Mouse (Mus musculus): ENCODE data around the gene Crkl. TPM values are rescaled to one million over a fixed set of nuclear protein-coding genes. Genes with fewer than 3 reads are reported as not detected.

Gene Crkl
- polyA plus RNA-seq, 1 experiment from 2014 or later = 44.7 TPM

- no peak overlapping the region for H3K9ac ChIP-seq
- H3K4me2 ChIP-seq = no peak overlapping the region
- no peaks in the 10 kb centered on the region for H3K9me3 ChIP-seq (replicated peaks)
- 19% methylated on average over 3 of the region's 3 CpGs for WGBS
- no peak overlapping the region for H3K4me3 ChIP-seq
- H3K27ac ChIP-seq (ENCODE audit: poor library complexity, severe bottlenecking) = peak overlapping the region; percentile 59; the same call in 1 of the 2 replicates
- peaks cover 20% of the 10 kb centered on the region for H3K27me3 ChIP-seq (replicated peaks)
- ATAC-seq (ENCODE audit: insufficient number of reproducible peaks, low FRiP score) = peak; percentile 70
- H3K36me3 ChIP-seq = peaks cover 41% of the 10 kb centered on the region
- H3K4me1 ChIP-seq (replicated peaks) = peaks cover 50% of the 10 kb centered on the region
Observed at GRCm38 (mm10) chr16:17486505-17486904, 34.7 kb downstream of the Crkl start.

GRCm38 (mm10) chr16:17488478-17489468 is 37.0 kb downstream of the Crkl start:
- Histone ChIP-seq H3K9me3 (replicated peaks) (no peaks in the 10 kb centered on the region), H3K4me3 (peak overlapping the region; percentile 60), H3K27me3 (replicated peaks) (peaks cover 24% of the 10 kb centered on the region), H3K4me1 (replicated peaks) (peaks cover 46% of the 10 kb centered on the region), H3K36me3 (peaks cover 27% of the 10 kb centered on the region), H3K4me2 (peak overlapping the region; percentile 96), H3K9ac (peak overlapping the region; percentile 79; the same call in 1 of the 2 replicates), H3K27ac (ENCODE audit: poor library complexity, severe bottlenecking) (no peak overlapping the region)
- 0 out of 2 replicates have a peak, but pooled peaks have one; percentile 20 for ATAC-seq (ENCODE audit: insufficient number of reproducible peaks, low FRiP score)
- 47% methylated on average over 14 of the region's 14 CpGs for WGBS

- WGBS = 1% methylated on average over 47 of the region's 47 CpGs
- peaks cover 44% of the 10 kb centered on the region for H3K4me1 ChIP-seq (replicated peaks)
- peak within 1 kb of the TSS; percentile 96 for H3K4me2 ChIP-seq
- no peaks in the 10 kb centered on the region for H3K9me3 ChIP-seq (replicated peaks)
- no peak within 1 kb of the TSS for H3K27ac ChIP-seq (ENCODE audit: poor library complexity, severe bottlenecking)
- ATAC-seq (ENCODE audit: insufficient number of reproducible peaks, low FRiP score) = peak; percentile 70
- peak within 1 kb of the TSS; percentile 60 for H3K4me3 ChIP-seq
- peaks cover 19% of the 10 kb centered on the region for H3K36me3 ChIP-seq
- H3K27me3 ChIP-seq (replicated peaks) = peaks cover 24% of the 10 kb centered on the region
- peak within 1 kb of the TSS; percentile 79 for H3K9ac ChIP-seq
Observed at GRCm38 (mm10) chr16:17489469-17490111, 37.8 kb downstream of the Crkl start, which contains the start of gene Aifm3. TSS of gene Aifm3 (plus strand) at chr16:17489611.

GRCm38 (mm10) chr16:17491154-17491553 is 39.4 kb downstream of the Crkl start:
- no peak for ATAC-seq (ENCODE audit: insufficient number of reproducible peaks, low FRiP score)

GRCm38 (mm10) chr16:17491896-17492561 is 40.2 kb downstream of the Crkl start:
- H3K27me3 ChIP-seq (replicated peaks) = peaks cover 24% of the 10 kb centered on the region
- H3K4me3 ChIP-seq = no peak overlapping the region
- no peak overlapping the region for H3K4me2 ChIP-seq
- WGBS = 64% methylated on average over 5 of the region's 5 CpGs
- no peak overlapping the region for H3K9ac ChIP-seq
- no peaks in the 10 kb centered on the region for H3K9me3 ChIP-seq (replicated peaks)
- H3K36me3 ChIP-seq = peaks cover 7% of the 10 kb centered on the region; the same call in 1 of the 2 replicates
- H3K4me1 ChIP-seq (replicated peaks) = peaks cover 35% of the 10 kb centered on the region
- H3K27ac ChIP-seq (ENCODE audit: poor library complexity, severe bottlenecking) = no peak overlapping the region
- no peak for ATAC-seq (ENCODE audit: insufficient number of reproducible peaks, low FRiP score)

More at GRCm38 (mm10) chr16:17491154-17491553, 39.4 kb downstream of the Crkl start:
- H3K27ac ChIP-seq (ENCODE audit: poor library complexity, severe bottlenecking) = no peak overlapping the region
- peaks cover 32% of the 10 kb centered on the region for H3K4me1 ChIP-seq (replicated peaks)
- H3K4me2 ChIP-seq = no peak overlapping the region
- H3K9me3 ChIP-seq (replicated peaks) = no peaks in the 10 kb centered on the region
- no peak overlapping the region for H3K4me3 ChIP-seq
- H3K9ac ChIP-seq = no peak overlapping the region
- 75% methylated on average over 5 of the region's 5 CpGs for WGBS
- peaks cover 24% of the 10 kb centered on the region for H3K27me3 ChIP-seq (replicated peaks)
- H3K36me3 ChIP-seq = peaks cover 7% of the 10 kb centered on the region; the same call in 1 of the 2 replicates

- no peak overlapping the region for H3K9ac ChIP-seq
- H3K27me3 ChIP-seq (replicated peaks) = peaks cover 3% of the 10 kb centered on the region
- peaks cover 13% of the 10 kb centered on the region for H3K4me1 ChIP-seq (replicated peaks)
- no peak overlapping the region for H3K27ac ChIP-seq (ENCODE audit: poor library complexity, severe bottlenecking)
- ATAC-seq (ENCODE audit: insufficient number of reproducible peaks, low FRiP score) = 0 out of 2 replicates have a peak, but pooled peaks have one; percentile 30
- no peak overlapping the region for H3K4me2 ChIP-seq
- H3K36me3 ChIP-seq = no peaks in the 10 kb centered on the region
- 49% methylated on average over 2 of the region's 2 CpGs for WGBS
- H3K9me3 ChIP-seq (replicated peaks) = no peaks in the 10 kb centered on the region
- no peak overlapping the region for H3K4me3 ChIP-seq
Observed at GRCm38 (mm10) chr16:17496499-17497305, 44.9 kb downstream of the Crkl start.

- H3K4me1 ChIP-seq (replicated peaks) = peaks cover 20% of the 10 kb centered on the region
- no peak overlapping the region for H3K27ac ChIP-seq (ENCODE audit: poor library complexity, severe bottlenecking)
- no peak overlapping the region for H3K9ac ChIP-seq
- no peak overlapping the region for H3K4me2 ChIP-seq
- 33% methylated on average over 10 of the region's 10 CpGs for WGBS
- no peak overlapping the region for H3K4me3 ChIP-seq
- ATAC-seq (ENCODE audit: insufficient number of reproducible peaks, low FRiP score) = peak; percentile 46; the same call in 1 of the 2 replicates
- H3K9me3 ChIP-seq (replicated peaks) = no peaks in the 10 kb centered on the region
- peaks cover 10% of the 10 kb centered on the region; the same call in 1 of the 2 replicates for H3K27me3 ChIP-seq (replicated peaks)
- H3K36me3 ChIP-seq = no peaks in the 10 kb centered on the region
Observed at GRCm38 (mm10) chr16:17499249-17499883, 47.6 kb downstream of the Crkl start.

GRCm38 (mm10) chr16:17502681-17503080 is 50.9 kb downstream of the Crkl start:
- 70% methylated on average over 4 of the region's 4 CpGs for WGBS
- Histone ChIP-seq H3K27ac (ENCODE audit: poor library complexity, severe bottlenecking) (no peak overlapping the region), H3K9ac (no peak overlapping the region)

GRCm38 (mm10) chr16:17507018-17507552 is 55.3 kb downstream of the Crkl start:
- WGBS = 79% methylated on average over 5 of the region's 5 CpGs
- no peak for ATAC-seq (ENCODE audit: insufficient number of reproducible peaks, low FRiP score)

More at GRCm38 (mm10) chr16:17502681-17503080, 50.9 kb downstream of the Crkl start:
- H3K9me3 ChIP-seq (replicated peaks) = no peaks in the 10 kb centered on the region
- H3K36me3 ChIP-seq = no peaks in the 10 kb centered on the region
- no peak for ATAC-seq (ENCODE audit: insufficient number of reproducible peaks, low FRiP score)
- H3K4me2 ChIP-seq = no peak overlapping the region
- peaks cover 16% of the 10 kb centered on the region for H3K27me3 ChIP-seq (replicated peaks)
- H3K4me1 ChIP-seq (replicated peaks) = peaks cover 12% of the 10 kb centered on the region
- no peak overlapping the region for H3K4me3 ChIP-seq

More at GRCm38 (mm10) chr16:17507018-17507552, 55.3 kb downstream of the Crkl start:
- no peaks in the 10 kb centered on the region for H3K9me3 ChIP-seq (replicated peaks)
- H3K4me3 ChIP-seq = no peak overlapping the region
- no peak overlapping the region for H3K27ac ChIP-seq (ENCODE audit: poor library complexity, severe bottlenecking)
- no peak overlapping the region for H3K4me2 ChIP-seq
- H3K9ac ChIP-seq = 0 out of 2 replicates have a peak overlapping the region, but pooled peaks have one; percentile 26
- peaks cover 16% of the 10 kb centered on the region; the same call in 1 of the 2 replicates for H3K27me3 ChIP-seq (replicated peaks)
- peaks cover 22% of the 10 kb centered on the region for H3K4me1 ChIP-seq (replicated peaks)
- peaks cover 11% of the 10 kb centered on the region for H3K36me3 ChIP-seq

Measured in heart, embryonic 12.5 days (tissue).